Mouse (Mus musculus) ES-CJ7 (cell line): ENCODE measurements at regions not wholly inside any gene's neighbourhood (a gene's known extent, or its start where the extent isn't known, plus 50 kb on each side); places are given as distances from the start of the nearest gene placed in this dataset.

ENCODE experiments used
- DNase-seq: peaks from one replicate; pipeline ENCODE4 v3.0.0; 2011; ENCODE audit warnings: low read depth, low spot score

GRCm38 (mm10) chrX:21828975-21829374 is 84.1 kb upstream of the Gm28269 start:
- peak; percentile 21 for DNase-seq

GRCm38 (mm10) chrX:21809212-21809611 is 64.3 kb upstream of the Gm28269 start:
- DNase-seq, result no peak

DNA sequence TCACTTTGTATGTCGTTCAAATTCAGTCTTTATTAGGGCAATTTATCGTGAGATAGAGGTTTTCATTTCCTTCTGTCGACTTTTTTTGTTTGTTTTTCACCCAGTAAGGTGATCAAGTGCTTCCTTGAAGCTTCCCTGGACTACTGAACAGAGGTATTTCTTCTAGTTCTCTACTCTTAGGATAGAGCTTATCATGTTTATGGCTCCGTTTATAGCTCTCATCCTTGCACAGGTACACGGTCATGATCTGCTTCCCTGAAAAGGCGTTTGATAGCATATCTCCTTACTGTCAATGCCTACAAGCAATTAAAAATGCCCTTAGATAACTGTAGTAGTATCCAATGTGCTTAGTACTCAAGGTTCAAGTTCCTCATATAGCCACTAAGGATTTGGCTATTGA is 56.9 kb upstream of the Gm28269 start:
- DNase-seq, result no peak
